Mouse (Mus musculus) MEL (cell line): ENCODE results near the gene Gap43.

Experiments
- CTCF ChIP-seq, 3 experiments: IDR thresholded peaks in 2 of 3; conservative IDR thresholded peaks in 1 of 3; 2 replicates each; pipeline ENCODE4 v1.5.1; 2011 to 2012; ENCODE audit warnings: low read length in 3 of 3, low read depth in 2 of 3, mild to moderate bottlenecking in 2 of 3, improper control_type of control experiment in 1 of 3, inconsistent platforms in 1 of 3, mixed read lengths in 1 of 3, moderate library complexity in 1 of 3; ENCODE audit not compliant: control insufficient read depth in 1 of 3, insufficient read depth in 1 of 3, poor library complexity in 1 of 3, severe bottlenecking in 1 of 3
- ELF1 ChIP-seq: IDR thresholded peaks from 2 replicates; pipeline ENCODE4 v1.6.1; 2014; ENCODE audit warnings: low read depth, mild to moderate bottlenecking, inconsistent platforms, low read length, improper control_type of control experiment, moderate library complexity
- EP300 ChIP-seq, 2 experiments: IDR thresholded peaks; 2 replicates each; pipeline ENCODE4 v1.6.1; 2011; ENCODE audit warnings: improper control_type of control experiment in 2 of 2, low read length in 2 of 2, low read depth in 1 of 2, mild to moderate bottlenecking in 1 of 2
- NELFE ChIP-seq: IDR thresholded peaks from 2 replicates; pipeline ENCODE4 v1.6.1; 2011; ENCODE audit warnings: low read depth, low read length, improper control_type of control experiment
- NRF1 ChIP-seq: IDR thresholded peaks from 2 replicates; pipeline ENCODE4 v1.6.1; 2014; ENCODE audit warnings: low read depth, mild to moderate bottlenecking, inconsistent platforms, low read length, improper control_type of control experiment, moderate library complexity; ENCODE audit not compliant: poor library complexity, insufficient read depth, severe bottlenecking
- POLR2A ChIP-seq, 2 experiments: IDR thresholded peaks; 2 replicates each; pipeline ENCODE4 v1.6.1; 2011 to 2012; ENCODE audit warnings: low read length in 2 of 2, mild to moderate bottlenecking in 2 of 2, control low read depth in 1 of 2, improper control_type of control experiment in 1 of 2, low read depth in 1 of 2, moderate library complexity in 1 of 2; ENCODE audit not compliant: control insufficient read depth in 1 of 2, insufficient read depth in 1 of 2, poor library complexity in 1 of 2
- POLR2AphosphoS2 ChIP-seq: IDR thresholded peaks from 2 replicates; pipeline ENCODE4 v1.6.1; 2011; ENCODE audit warnings: low read length, improper control_type of control experiment
- UBTF ChIP-seq: IDR thresholded peaks from 2 replicates; pipeline ENCODE4 v1.6.1; 2012; ENCODE audit warnings: low read depth, mild to moderate bottlenecking, inconsistent platforms, low read length, improper control_type of control experiment, moderate library complexity, borderline replicate concordance; ENCODE audit not compliant: insufficient read depth

GRCm38 (mm10) chr16:42308761-42309160 lies 31.7 kb downstream of the Gap43 start:
- TF ChIP-seq NRF1, result no peak
- TF ChIP-seq EP300 (IDR thresholded peaks at IDR 0.05; ENCODE audit: low read depth in 1 of 2, low read length in 2 of 2), result no peak
- TF ChIP-seq POLR2A (IDR thresholded peaks at IDR 0.05; ENCODE audit: control insufficient read depth in 1 of 2, insufficient read depth in 1 of 2, low read depth in 1 of 2, low read length in 2 of 2, poor library complexity in 1 of 2), result no peak
- TF ChIP-seq POLR2AphosphoS2, result no peak
- no peak for TF ChIP-seq CTCF (IDR thresholded peaks at IDR 0.05 in 2 of 3, conservative IDR thresholded peaks at IDR 0.05 in 1 of 3; ENCODE audit: control insufficient read depth in 1 of 3, insufficient read depth in 1 of 3, low read depth in 2 of 3, low read length in 3 of 3, poor library complexity in 1 of 3, severe bottlenecking in 1 of 3)
- no peak for TF ChIP-seq UBTF
- no peak for TF ChIP-seq ELF1
- no peak for TF ChIP-seq NELFE
